ENCODE assay signal across 31 mouse cellular contexts in genomic region chr16:43616348-43616747, GRCm38 (mm10). TPM values are rescaled to one million over a fixed set of nuclear protein-coding genes. Genes with fewer than 3 reads are reported as not detected.
A peak's percentile ranks its signal among the peaks of the same experiment; 100 is the strongest.
DNase-seq lines count a peak whose midpoint lies in the region; ATAC-seq and TF ChIP-seq lines count a peak whose summit lies in the region.
"Had no signal": no experiment of that assay in that cellular context is flagged by ENCODE, and none has a peak within 500 bp of the region (broad histone marks: within the 10 kb centered on the region; RNA-seq: fewer than 3 reads in every experiment).

No protein-coding gene starts in this region.

- DNase-seq in heart, adult 2 months, result no peak
- no peak for DNase-seq in heart, postnatal 25 days (ENCODE audit: low spot score)
- DNase-seq in heart, postnatal 0 days (ENCODE audit: low spot score), result no peak
- DNase-seq in heart, adult 8-10 months (ENCODE audit: low spot score), result no peak
- DNase-seq in embryonic facial prominence, embryonic 14.5 days (ENCODE audit: low spot score), result peak; percentile 24
- no peak for DNase-seq in kidney, adult 8-10 months
- DNase-seq: adrenal gland, adult 8-10 months; cerebellum, adult 18-20 months; cerebellum, postnatal 14 days; forebrain, postnatal 0 days; kidney, adult 11 months; kidney, postnatal 4 days; liver, embryonic 13.5 days; lung, postnatal 10 days; right cerebral cortex, adult 18-20 months; right cerebral cortex, postnatal 4 days; thymus, postnatal 25 days had no signal

- TF ChIP-seq EP300 in heart, adult 2 months (IDR thresholded peaks at IDR 0.05; ENCODE audit: insufficient read depth, low read depth, low read length), result no peak
- no peak for TF ChIP-seq EP300 in heart, postnatal 0 days (IDR thresholded peaks at IDR 0.05; ENCODE audit: low read depth)

- H3K4me3 ChIP-seq in heart, adult 2 months, result no peak overlapping the region
- H3K4me3 ChIP-seq in heart, postnatal 0 days (ENCODE audit: low read depth, low read length), result no peak overlapping the region
- no peak overlapping the region for H3K4me3 ChIP-seq in embryonic facial prominence, embryonic 13.5 days
- H3K4me3 ChIP-seq in embryonic facial prominence, embryonic 14.5 days (ENCODE audit: low read depth, low read length), result no peak overlapping the region
- H3K4me3 ChIP-seq: left cerebral cortex, adult 2 months; liver, embryonic 13.5 days; neural tube, embryonic 15.5 days; stomach, embryonic 15.5 days had no signal

- H3K4me1 ChIP-seq in heart, adult 2 months (ENCODE audit: control insufficient read depth, insufficient read depth, low read length), result peaks cover 4% of the 10 kb centered on the region
- peaks cover 10% of the 10 kb centered on the region for H3K4me1 ChIP-seq in heart, postnatal 0 days (ENCODE audit: control insufficient read depth, insufficient read depth)
- peaks cover 29% of the 10 kb centered on the region for H3K4me1 ChIP-seq in embryonic facial prominence, embryonic 13.5 days
- peaks cover 18% of the 10 kb centered on the region for H3K4me1 ChIP-seq in embryonic facial prominence, embryonic 14.5 days (ENCODE audit: control insufficient read depth, insufficient read depth, low read length)
- H3K4me1 ChIP-seq: liver, embryonic 13.5 days; neural tube, embryonic 15.5 days; stomach, embryonic 15.5 days had no signal

- intact Hi-C loops in heart, adult 2 months (cut with DNase I), result no loop called here
- intact Hi-C loops in heart, postnatal 25 days (cut with DNase I), result no loop called here

- H3K9ac ChIP-seq in heart, adult 2 months (ENCODE audit: low read depth, low read length), result no peak overlapping the region
- no peak overlapping the region for H3K9ac ChIP-seq in heart, postnatal 0 days (replicated peaks; ENCODE audit: low read depth, low read length)
- no peak overlapping the region for H3K9ac ChIP-seq in embryonic facial prominence, embryonic 13.5 days
- H3K9ac ChIP-seq in embryonic facial prominence, embryonic 14.5 days (ENCODE audit: low read depth, low read length), result no peak overlapping the region
- H3K9ac ChIP-seq: forebrain, postnatal 0 days; liver, embryonic 13.5 days; neural tube, embryonic 15.5 days; stomach, embryonic 15.5 days had no signal

- 72% methylated on average over 4 of the region's 4 CpGs for whole genome bisulfite sequencing in heart, adult 2 months
- WGBS in heart, postnatal 0 days, result 53% methylated on average over 4 of the region's 4 CpGs
- 42% methylated on average over 4 of the region's 4 CpGs for WGBS in embryonic facial prominence, embryonic 13.5 days
- 44% methylated on average over 4 of the region's 4 CpGs for WGBS in embryonic facial prominence, embryonic 14.5 days

- no peak for ATAC-seq in heart, postnatal 0 days (ENCODE audit: insufficient read depth, low read depth)
- ATAC-seq in embryonic facial prominence, embryonic 13.5 days (ENCODE audit: insufficient number of reproducible peaks, insufficient read depth, low FRiP score, low TSS enrichment, low read depth), result no peak
- no peak for ATAC-seq in embryonic facial prominence, embryonic 14.5 days (ENCODE audit: low read depth)
- ATAC-seq: activated CD4-positive, CD25-positive, alpha-beta regulatory T cell, adult 4 months; forebrain, postnatal 0 days; hindbrain, postnatal 0 days had no signal

- peaks cover 36% of the 10 kb centered on the region for H3K36me3 ChIP-seq in heart, adult 2 months (ENCODE audit: control insufficient read depth, insufficient read depth, low read length)
- H3K36me3 ChIP-seq in heart, postnatal 0 days (replicated peaks; ENCODE audit: control insufficient read depth, insufficient read depth, low read length), result peaks cover 12% of the 10 kb centered on the region; the same call in 1 of the 2 replicates
- peaks cover 5% of the 10 kb centered on the region; the same call in 1 of the 2 replicates for H3K36me3 ChIP-seq in embryonic facial prominence, embryonic 13.5 days
- H3K36me3 ChIP-seq in embryonic facial prominence, embryonic 14.5 days (ENCODE audit: control insufficient read depth, insufficient read depth, low read length), result 0 out of 2 replicates have a peak, but pooled peaks cover 5% of the 10 kb centered on the region
- H3K36me3 ChIP-seq: liver, embryonic 13.5 days; stomach, embryonic 15.5 days had no signal

- TF ChIP-seq POLR2A in heart, adult 2 months (IDR thresholded peaks at IDR 0.05; ENCODE audit: insufficient read depth, low read depth, low read length), result no peak

- no peaks in the 10 kb centered on the region for H3K27me3 ChIP-seq in heart, adult 2 months (ENCODE audit: control insufficient read depth, insufficient read depth, low read length)
- H3K27me3 ChIP-seq in heart, postnatal 0 days (ENCODE audit: control insufficient read depth, insufficient read depth, low read length), result no peaks in the 10 kb centered on the region
- no peaks in the 10 kb centered on the region for H3K27me3 ChIP-seq in embryonic facial prominence, embryonic 13.5 days
- H3K27me3 ChIP-seq in embryonic facial prominence, embryonic 14.5 days (replicated peaks; ENCODE audit: control insufficient read depth, insufficient read depth, low read length), result no peaks in the 10 kb centered on the region
- H3K27me3 ChIP-seq: liver, embryonic 13.5 days; neural tube, embryonic 15.5 days; stomach, embryonic 15.5 days had no signal

- H3K27ac ChIP-seq in heart, adult 2 months, result peak overlapping the region; percentile 32
- peak overlapping the region; percentile 47; the same call in 1 of the 2 replicates for H3K27ac ChIP-seq in heart, postnatal 0 days (ENCODE audit: low read depth)
- peak overlapping the region; percentile 24 for H3K27ac ChIP-seq in embryonic facial prominence, embryonic 13.5 days
- H3K27ac ChIP-seq in embryonic facial prominence, embryonic 14.5 days (replicated peaks; ENCODE audit: low read depth, low read length), result peak overlapping the region; percentile 35; the same call in 1 of the 2 replicates
- H3K27ac ChIP-seq: hindbrain, postnatal 0 days; left cerebral cortex, adult 2 months; liver, embryonic 13.5 days; neural tube, embryonic 15.5 days; stomach, embryonic 15.5 days had no signal

- TF ChIP-seq CTCF in heart, adult 2 months (IDR thresholded peaks at IDR 0.05), result no peak
- TF ChIP-seq CTCF in heart, postnatal 0 days (IDR thresholded peaks at IDR 0.05; ENCODE audit: low read depth), result no peak

- H3K9me3 ChIP-seq in heart, postnatal 0 days (replicated peaks; ENCODE audit: control insufficient read depth, low read length), result no peaks in the 10 kb centered on the region
- H3K9me3 ChIP-seq in embryonic facial prominence, embryonic 13.5 days, result no peaks in the 10 kb centered on the region
- no peaks in the 10 kb centered on the region for H3K9me3 ChIP-seq in embryonic facial prominence, embryonic 14.5 days (ENCODE audit: control insufficient read depth, low read length)
- H3K9me3 ChIP-seq: liver, embryonic 13.5 days; neural tube, embryonic 15.5 days; stomach, embryonic 15.5 days had no signal

- H3K79me2 ChIP-seq in heart, adult 2 months (replicated peaks; ENCODE audit: control insufficient read depth, insufficient read depth, low read length), result peaks cover 2% of the 10 kb centered on the region; the same call in 1 of the 2 replicates

- no peak overlapping the region for H3K4me2 ChIP-seq in heart, postnatal 0 days (ENCODE audit: low read depth, low read length)
- H3K4me2 ChIP-seq in embryonic facial prominence, embryonic 13.5 days, result no peak overlapping the region
- no peak overlapping the region for H3K4me2 ChIP-seq in embryonic facial prominence, embryonic 14.5 days (ENCODE audit: low read depth, low read length)
- H3K4me2 ChIP-seq: liver, embryonic 13.5 days; midbrain, embryonic 11.5 days; neural tube, embryonic 15.5 days; stomach, embryonic 15.5 days had no signal

RNA-seq across cellular contexts. Expression of gene Tigit, which starts 47.6 kb away (rescaled TPM):
- not detected for total RNA-seq in heart, adult 2 months (2021)
- polyA plus RNA-seq in heart, adult 2 months (2012; rRNA removed), result 0.20 TPM in 1 of 2 replicates, not detected in the other
- not detected for total RNA-seq in heart, postnatal 25 days (2021)
- total RNA-seq in heart, postnatal 0 days (2014; rRNA removed; ENCODE audit: low replicate concordance), result not detected in 2 replicates
- not detected in 2 replicates for polyA plus RNA-seq in heart, postnatal 0 days (2015; fragmentation: Nextera tagmentation; extraction: Ambion mirVana)
- not detected for total RNA-seq in heart, adult 8-10 months (2022)
- polyA plus RNA-seq in embryonic facial prominence, embryonic 13.5 days (2015; fragmentation: Nextera tagmentation; extraction: Ambion mirVana), result not detected in 2 replicates
- polyA plus RNA-seq in embryonic facial prominence, embryonic 14.5 days (2014; fragmentation: Nextera tagmentation; extraction: Ambion mirVana), result not detected in 2 replicates
- total RNA-seq: forebrain, postnatal 0 days; hindbrain, postnatal 0 days; layer of hippocampus, postnatal 10 days; left cerebral cortex, adult 2 months; left cerebral cortex, postnatal 36 days; megakaryocyte progenitor cell, adult 5-6 weeks; midbrain, postnatal 0 days had no signal
- polyA plus RNA-seq: hindbrain, embryonic 11.5 days; kidney, embryonic 16.5 days; limb, embryonic 14.5 days; liver, embryonic 13.5 days; midbrain, embryonic 11.5 days; neural tube, embryonic 15.5 days; stomach, embryonic 15.5 days had no signal
